Mouse (Mus musculus) heart, adult 2 months (tissue): ENCODE results near the gene Actn4.

Experiments
- CTCF ChIP-seq: fragments of 200-600 bp; IDR thresholded peaks from 2 replicates; pipeline ENCODE4 v1.8.1; 2022; ENCODE audit warnings: antibody characterized with exemption, mild to moderate bottlenecking, moderate library complexity
- POLR2A ChIP-seq: fragments of 200-500 bp; IDR thresholded peaks from 2 replicates; pipeline ENCODE4 v1.6.1; 2011; ENCODE audit warnings: mild to moderate bottlenecking, low read depth, low read length, control low read depth; ENCODE audit not compliant: insufficient read depth

- TF ChIP-seq POLR2A = 0 out of 2 replicates have a peak, but pooled peaks have one; percentile 5
- TF ChIP-seq CTCF = 0 out of 2 replicates have a peak, but pooled peaks have one; percentile 7
Measured at GRCm38 (mm10) chr7:28919815-28920214, 42.3 kb downstream of the Actn4 start.
